In the genomic region with DNA sequence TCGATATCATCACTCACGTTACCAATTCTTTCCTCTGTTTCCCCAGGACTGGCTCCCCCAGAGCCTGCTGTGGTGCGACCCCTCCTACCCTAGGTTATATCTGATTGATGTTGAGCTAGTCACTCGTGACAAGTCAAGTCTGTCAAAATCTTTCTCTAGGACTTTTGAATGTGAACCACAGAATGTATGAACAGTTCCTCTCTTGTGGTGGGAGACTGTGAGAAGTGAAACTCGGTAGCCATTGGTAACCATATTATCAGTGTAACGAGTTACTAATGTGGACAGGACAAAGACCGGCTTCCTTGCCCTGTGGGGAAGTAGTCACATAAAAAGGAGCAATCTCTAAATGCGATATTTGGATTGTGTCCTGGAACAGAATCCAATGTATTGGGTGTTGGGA, we compare ENCODE assay signal across 27 mouse cellular contexts. TPM values are rescaled to one million over a fixed set of nuclear protein-coding genes. Genes with fewer than 3 reads are reported as not detected.
A peak's percentile ranks its signal among the peaks of the same experiment; 100 is the strongest.
DNase-seq lines count a peak whose midpoint lies in the region; ATAC-seq and TF ChIP-seq lines count a peak whose summit lies in the region.
"Had no signal": no experiment of that assay in that cellular context is flagged by ENCODE, and none has a peak within 500 bp of the region (broad histone marks: within the 10 kb centered on the region; RNA-seq: fewer than 3 reads in every experiment).

No protein-coding gene starts in this region.

- 72% methylated on average over 8 of the region's 8 CpGs for WGBS in small intestine, adult 2 months
- 83% methylated on average over 8 of the region's 8 CpGs for WGBS in kidney, embryonic 15.5 days

- H3K4me1 ChIP-seq in CH12.LX (ENCODE audit: control insufficient read depth in 1 of 2, insufficient read depth in 2 of 2) = peaks cover 16 to 29% of the 10 kb centered on the region in 2 experiments
- no peaks in the 10 kb centered on the region for H3K4me1 ChIP-seq in small intestine, adult 2 months (ENCODE audit: control insufficient read depth, insufficient read depth, insufficient read length, low read length)
- 0 out of 2 replicates have a peak, but pooled peaks cover 5% of the 10 kb centered on the region for H3K4me1 ChIP-seq in kidney, embryonic 15.5 days
- H3K4me1 ChIP-seq: hindbrain, embryonic 13.5 days; midbrain, embryonic 15.5 days had no signal

- peak; percentile 84 to 88 for ATAC-seq in hematopoietic stem cell, adult 5-6 weeks (replicated peaks in 1 of 2; ENCODE audit: insufficient read depth in 1 of 2, low FRiP score in 2 of 2, low TSS enrichment in 1 of 2, low read depth in 1 of 2, poor library complexity in 2 of 2, severe bottlenecking in 2 of 2)
- ATAC-seq in kidney, embryonic 15.5 days (replicated peaks; ENCODE audit: low FRiP score) = no peak
- ATAC-seq: activated CD4-positive, CD25-positive, alpha-beta regulatory T cell, adult 4 months; forebrain, embryonic 16.5 days; inflammation-experienced regulatory T-cells, adult 6 months; midbrain, embryonic 15.5 days; Patski had no signal

- peak overlapping the region; percentile 54; the same call in 1 of the 2 replicates for H3K27ac ChIP-seq in CH12.LX (ENCODE audit: insufficient read depth, low read depth)
- peak overlapping the region; percentile 28; the same call in 1 of the 2 replicates for H3K27ac ChIP-seq in small intestine, adult 2 months (ENCODE audit: insufficient read depth, low read depth, low read length)
- no peak overlapping the region for H3K27ac ChIP-seq in kidney, embryonic 15.5 days
- H3K27ac ChIP-seq: hindbrain, embryonic 13.5 days; layer of hippocampus, adult 2 months; liver, embryonic 14.5 days; midbrain, embryonic 15.5 days had no signal

- TF ChIP-seq EP300 in CH12.LX (IDR thresholded peaks at IDR 0.05; ENCODE audit: low read length) = peak; percentile 98

- TF ChIP-seq POLR2A in CH12.LX (IDR thresholded peaks at IDR 0.05; ENCODE audit: low read depth, low read length) = no peak
- TF ChIP-seq POLR2A in small intestine, adult 2 months (IDR thresholded peaks at IDR 0.05; ENCODE audit: low read depth, low read length) = no peak

- H3K4me2 ChIP-seq in CH12.LX (ENCODE audit: insufficient read depth, low read depth, poor library complexity, severe bottlenecking) = peak overlapping the region; percentile 96
- no peak overlapping the region for H3K4me2 ChIP-seq in kidney, embryonic 15.5 days
- H3K4me2 ChIP-seq: heart, embryonic 11.5 days; hindbrain, embryonic 13.5 days; midbrain, embryonic 15.5 days had no signal

- H3K79me2 ChIP-seq in CH12.LX (replicated peaks; ENCODE audit: control insufficient read depth, extremely low read depth, insufficient read depth, poor library complexity, severe bottlenecking) = no peaks in the 10 kb centered on the region

- DNase-seq in lung, postnatal 25 days (ENCODE audit: low spot score) = peak; percentile 46
- DNase-seq in lung, postnatal 14 days = no peak
- DNase-seq in CH12.LX (ENCODE audit: extremely low read depth) = peak; percentile 89
- no peak for DNase-seq in layer of hippocampus, adult 9-10 months (ENCODE audit: low spot score)
- DNase-seq: adrenal gland, postnatal 10 days; cerebellum, adult 11-12 months; cerebellum, postnatal 14 days; embryo, embryonic 11 days; gastrocnemius, postnatal 25 days; heart, postnatal 10 days; kidney, adult 2 months; kidney, postnatal 14 days; lung, postnatal 4 days; retina, postnatal 1 day; thymus, postnatal 4 days had no signal

- H3K27me3 ChIP-seq in CH12.LX (replicated peaks) = no peaks in the 10 kb centered on the region
- no peaks in the 10 kb centered on the region for H3K27me3 ChIP-seq in small intestine, adult 2 months (ENCODE audit: control insufficient read depth, insufficient read depth, low read length)
- no peaks in the 10 kb centered on the region for H3K27me3 ChIP-seq in kidney, embryonic 15.5 days
- H3K27me3 ChIP-seq: hindbrain, embryonic 13.5 days; midbrain, embryonic 15.5 days had no signal

- no peaks in the 10 kb centered on the region for H3K36me3 ChIP-seq in CH12.LX (replicated peaks in 1 of 2; ENCODE audit: control insufficient read depth in 1 of 2, insufficient read depth in 1 of 2, low read length in 1 of 2)
- H3K36me3 ChIP-seq in small intestine, adult 2 months (ENCODE audit: control insufficient read depth, insufficient read depth, low read length) = no peaks in the 10 kb centered on the region
- H3K36me3 ChIP-seq in kidney, embryonic 15.5 days = no peaks in the 10 kb centered on the region
- H3K36me3 ChIP-seq: hindbrain, embryonic 13.5 days; midbrain, embryonic 15.5 days had no signal

- H3K4me3 ChIP-seq in CH12.LX (replicated peaks in 1 of 3; ENCODE audit: low read depth in 2 of 3, low read length in 2 of 3, poor library complexity in 1 of 3) = no peak overlapping the region
- no peak overlapping the region for H3K4me3 ChIP-seq in small intestine, adult 2 months (ENCODE audit: low read depth, low read length)
- H3K4me3 ChIP-seq in kidney, embryonic 15.5 days (replicated peaks) = no peak overlapping the region
- H3K4me3 ChIP-seq: hindbrain, embryonic 13.5 days; layer of hippocampus, adult 2 months; midbrain, embryonic 15.5 days had no signal

- dilution Hi-C loops in CH12.LX (cut with MboI; ENCODE audit: extremely low pct_ligation_motif_present, extremely low pct_unique_long_range_greater_than_20kb, low sequenced_read_pairs) = no loop called here

- TF ChIP-seq CTCF in CH12.LX (conservative IDR thresholded peaks at IDR 0.05 in 1 of 2, IDR thresholded peaks at IDR 0.05 in 1 of 2; ENCODE audit: low read depth in 2 of 2, low read length in 2 of 2) = no peak
- no peak for TF ChIP-seq CTCF in small intestine, adult 2 months (IDR thresholded peaks at IDR 0.05; ENCODE audit: extremely low read depth, insufficient read length, insufficient replicate concordance, low read depth, low read length)

- H3K9ac ChIP-seq in CH12.LX (ENCODE audit: insufficient read depth, low read depth) = no peak overlapping the region
- no peak overlapping the region for H3K9ac ChIP-seq in kidney, embryonic 15.5 days
- H3K9ac ChIP-seq: hindbrain, embryonic 13.5 days; liver, embryonic 14.5 days; midbrain, embryonic 15.5 days had no signal

- in situ Hi-C loops in CH12.LX (cut with MboI; ENCODE audit: low pct_ligation_motif_present, low pct_unique_long_range_greater_than_20kb, low sequenced_read_pairs) = no loop called here

- TF ChIP-seq RAD21 in CH12.LX (IDR thresholded peaks at IDR 0.05; ENCODE audit: low read depth, low read length) = no peak

- no peaks in the 10 kb centered on the region for H3K9me3 ChIP-seq in CH12.LX (replicated peaks; ENCODE audit: low read length)
- H3K9me3 ChIP-seq in kidney, embryonic 15.5 days (replicated peaks) = no peaks in the 10 kb centered on the region
- H3K9me3 ChIP-seq: hindbrain, embryonic 13.5 days; midbrain, embryonic 15.5 days had no signal

TF ChIP-seq in CH12.LX, 34 proteins besides CTCF, POLR2A, EP300 and RAD21 (continues in another document):
- peak; percentile 80 for TF ChIP-seq ETS1 (conservative IDR thresholded peaks at IDR 0.05; ENCODE audit: low read depth, low read length)
- TF ChIP-seq UBTF (IDR thresholded peaks at IDR 0.05; ENCODE audit: low read depth, low read length) = no peak
- TF ChIP-seq JUN (IDR thresholded peaks at IDR 0.05; ENCODE audit: insufficient read depth, low read depth, low read length) = 0 out of 2 replicates have a peak, but pooled peaks have one; percentile 20
- TF ChIP-seq JUND (conservative IDR thresholded peaks at IDR 0.05; ENCODE audit: low read depth, low read length) = no peak; the same call in 1 of the 2 replicates
- TF ChIP-seq NRF1 (IDR thresholded peaks at IDR 0.05; ENCODE audit: low read depth, low read length) = no peak
- TF ChIP-seq USF1 (IDR thresholded peaks at IDR 0.05; ENCODE audit: low read depth, low read length) = no peak
- no peak for TF ChIP-seq USF2 (conservative IDR thresholded peaks at IDR 0.05; ENCODE audit: low read depth, low read length)
- no peak for TF ChIP-seq KAT2A (IDR thresholded peaks at IDR 0.05; ENCODE audit: insufficient replicate concordance, low read length)
- no peak for TF ChIP-seq TBP (conservative IDR thresholded peaks at IDR 0.05; ENCODE audit: low read depth, low read length)
- no peak for TF ChIP-seq PAX5 (IDR thresholded peaks at IDR 0.05; ENCODE audit: low read length)
- no peak for TF ChIP-seq MAZ (IDR thresholded peaks at IDR 0.05; ENCODE audit: low read depth, low read length)
- no peak for TF ChIP-seq MYC (IDR thresholded peaks at IDR 0.05; ENCODE audit: low read depth, low read length)
- TF ChIP-seq POLR2AphosphoS2 (IDR thresholded peaks at IDR 0.05; ENCODE audit: low read depth, low read length) = no peak
- TF ChIP-seq ZKSCAN1 (IDR thresholded peaks at IDR 0.05; ENCODE audit: borderline replicate concordance, low read depth, low read length) = no peak
- peak; percentile 93 for TF ChIP-seq RCOR1 (conservative IDR thresholded peaks at IDR 0.05; ENCODE audit: low read depth, low read length)
- no peak for TF ChIP-seq HCFC1 (IDR thresholded peaks at IDR 0.05; ENCODE audit: low read depth, low read length)
- peak; percentile 91 for TF ChIP-seq BHLHE40 (IDR thresholded peaks at IDR 0.05; ENCODE audit: low read depth, low read length)
- TF ChIP-seq MAX (IDR thresholded peaks at IDR 0.05; ENCODE audit: low read length) = no peak
- peak; percentile 79 for TF ChIP-seq MXI1 (IDR thresholded peaks at IDR 0.05; ENCODE audit: low read depth, low read length)
- no peak for TF ChIP-seq E2F4 (IDR thresholded peaks at IDR 0.05; ENCODE audit: insufficient replicate concordance, low read depth, low read length)
- TF ChIP-seq ZC3H11A (IDR thresholded peaks at IDR 0.05; ENCODE audit: low read depth, low read length) = no peak
- peak; percentile 84 for TF ChIP-seq MAFK (IDR thresholded peaks at IDR 0.05; ENCODE audit: insufficient replicate concordance, low read length)
- TF ChIP-seq MEF2A (IDR thresholded peaks at IDR 0.05; ENCODE audit: borderline replicate concordance, low read depth, low read length) = peak; percentile 75
- TF ChIP-seq ZMIZ1 (IDR thresholded peaks at IDR 0.05; ENCODE audit: low read depth, low read length) = no peak
- peak; percentile 82; the same call in 1 of the 2 replicates for TF ChIP-seq SIN3A (IDR thresholded peaks at IDR 0.05; ENCODE audit: low read length)
- no peak for TF ChIP-seq CHD1 (IDR thresholded peaks at IDR 0.05; ENCODE audit: low read depth, low read length)
- TF ChIP-seq NELFE (IDR thresholded peaks at IDR 0.05; ENCODE audit: low read depth, low read length) = no peak
- TF ChIP-seq IRF4 (IDR thresholded peaks at IDR 0.05; ENCODE audit: low read depth, low read length) = peak; percentile 99

RNA-seq across cellular contexts. Expression of gene Exoc6, which starts 47.2 kb away (rescaled TPM):
- total RNA-seq in CH12.LX (2012; rRNA removed) (6.8 and 8.0 TPM in 2 replicates), CH12.LX (2014; rRNA removed) (18.5 and 18.7 TPM in 2 replicates)
- polyA plus RNA-seq in CH12.LX (2012; ENCODE audit: insufficient read length, low read depth) = 10.8 and 12.1 TPM in 2 replicates
- total RNA-seq in hematopoietic stem cell, adult 5-6 weeks (2017) = 101 and 116 TPM in 2 replicates
- 2.3 and 5.3 TPM in 2 replicates for polyA plus RNA-seq in small intestine, adult 2 months (2012; rRNA removed)
- 23.2 and 23.4 TPM in 2 replicates for polyA plus RNA-seq in kidney, embryonic 15.5 days (2015; fragmentation: Nextera tagmentation; extraction: Ambion mirVana)

Comparison
In these comparisons a context has a peak if more than half of its experiments do, and no peak if none do; other contexts are left out.
1. DNase-seq: peak in lung, postnatal 25 days (single experiment) and CH12.LX (single experiment); none in lung, postnatal 14 days (single experiment) and layer of hippocampus, adult 9-10 months (single experiment).